Mouse (Mus musculus) midbrain, postnatal 0 days (tissue): ENCODE results near the gene Wipi1. TPM values are rescaled to one million over a fixed set of nuclear protein-coding genes. Genes with fewer than 3 reads are reported as not detected.
"Not testable (repeated sequence)": the region's sequence is repeated elsewhere in the genome, so short reads cannot be mapped to it uniquely, and the experiment has no call there.

Experiments used
- ATAC-seq: fragments of 200-750 bp; cut with Nextera tagmentation; 2 replicates; pipeline ENCODE4 v1.8.0; 2017; ENCODE audit warnings: moderate number of reproducible peaks, mild to moderate bottlenecking, moderate TSS enrichment, moderate library complexity; ENCODE audit not compliant: low FRiP score
- DNase-seq: peaks from one replicate; pipeline ENCODE4 v3.0.0-alpha.2; 2015; ENCODE audit warnings: low spot score
- H3K27ac ChIP-seq: fragments of 300-500 bp; sonication (generic); 2 replicates; pipeline ENCODE4 v1.5.1; 2014; ENCODE audit warnings: low read depth, mild to moderate bottlenecking, low read length, mixed read lengths
- H3K27me3 ChIP-seq: fragments of 300-500 bp; sonication (generic); 2 replicates; pipeline ENCODE4 v1.6.1; 2014; ENCODE audit warnings: low read length, control low read depth, mixed read lengths; ENCODE audit not compliant: insufficient read depth
- H3K36me3 ChIP-seq: fragments of 300-500 bp; sonication (generic); 2 replicates; pipeline ENCODE4 v1.6.1; 2014; ENCODE audit warnings: low read length, control low read depth, mixed read lengths; ENCODE audit not compliant: insufficient read depth
- H3K4me1 ChIP-seq: fragments of 300-500 bp; sonication (generic); 2 replicates; pipeline ENCODE4 v1.6.1; 2014; ENCODE audit warnings: mild to moderate bottlenecking, control low read depth, antibody characterized with exemption, low read length, mixed read lengths; ENCODE audit not compliant: insufficient read depth
- H3K4me2 ChIP-seq: fragments of 300-500 bp; sonication (generic); 2 replicates; pipeline ENCODE4 v1.6.1; 2014; ENCODE audit warnings: low read depth, mild to moderate bottlenecking, low read length, mixed read lengths; ENCODE audit not compliant: poor library complexity, severe bottlenecking
- H3K4me3 ChIP-seq: fragments of 300-500 bp; sonication (generic); 2 replicates; pipeline ENCODE4 v1.5.1; 2014; ENCODE audit warnings: low read depth, mild to moderate bottlenecking, low read length, moderate library complexity
- H3K9ac ChIP-seq: fragments of 300-500 bp; sonication (generic); replicated peaks from 2 replicates; pipeline ENCODE4 v1.6.1; 2014; ENCODE audit warnings: mild to moderate bottlenecking, low read length, moderate library complexity, mixed read lengths; ENCODE audit not compliant: poor library complexity, severe bottlenecking
- H3K9me3 ChIP-seq: fragments of 300-500 bp; sonication (generic); 2 replicates; pipeline ENCODE4 v1.6.1; 2016; ENCODE audit warnings: low read length, control low read depth
- CTCF ChIP-seq: IDR thresholded peaks from 2 replicates; pipeline ENCODE4 v1.5.1; 2016; ENCODE audit warnings: antibody characterized with exemption, mild to moderate bottlenecking
- WGBS: fragments of 180-500 bp; shearing (Covaris S2); extraction: QIAGEN DNeasy Blood & Tissue Kit; methylation state at CpG from one replicate; pipeline ENCODE4 v1.1.7; 2014; 5-methylcytosine and 5-hydroxymethylcytosine counted together
- polyA plus RNA-seq: library from polyadenylated mRNA; unstranded; fragments of >200 nt; fragmentation: Nextera tagmentation; extraction: Ambion mirVana; gene quantifications from 2 replicates; pipeline ENCODE4 v1.2.1, GENCODE M21; 2015
- total RNA-seq: library from RNA; depleted of rRNA; stranded (reverse); fragments of >200 nt; gene quantifications from 2 replicates; pipeline ENCODE4 v1.2.3, GENCODE M21; 2014; rRNA removed

Gene Wipi1
- total RNA-seq (12.7 and 14.9 TPM in 2 replicates), polyA plus RNA-seq (17.1 and 18.3 TPM in 2 replicates)

DNA sequence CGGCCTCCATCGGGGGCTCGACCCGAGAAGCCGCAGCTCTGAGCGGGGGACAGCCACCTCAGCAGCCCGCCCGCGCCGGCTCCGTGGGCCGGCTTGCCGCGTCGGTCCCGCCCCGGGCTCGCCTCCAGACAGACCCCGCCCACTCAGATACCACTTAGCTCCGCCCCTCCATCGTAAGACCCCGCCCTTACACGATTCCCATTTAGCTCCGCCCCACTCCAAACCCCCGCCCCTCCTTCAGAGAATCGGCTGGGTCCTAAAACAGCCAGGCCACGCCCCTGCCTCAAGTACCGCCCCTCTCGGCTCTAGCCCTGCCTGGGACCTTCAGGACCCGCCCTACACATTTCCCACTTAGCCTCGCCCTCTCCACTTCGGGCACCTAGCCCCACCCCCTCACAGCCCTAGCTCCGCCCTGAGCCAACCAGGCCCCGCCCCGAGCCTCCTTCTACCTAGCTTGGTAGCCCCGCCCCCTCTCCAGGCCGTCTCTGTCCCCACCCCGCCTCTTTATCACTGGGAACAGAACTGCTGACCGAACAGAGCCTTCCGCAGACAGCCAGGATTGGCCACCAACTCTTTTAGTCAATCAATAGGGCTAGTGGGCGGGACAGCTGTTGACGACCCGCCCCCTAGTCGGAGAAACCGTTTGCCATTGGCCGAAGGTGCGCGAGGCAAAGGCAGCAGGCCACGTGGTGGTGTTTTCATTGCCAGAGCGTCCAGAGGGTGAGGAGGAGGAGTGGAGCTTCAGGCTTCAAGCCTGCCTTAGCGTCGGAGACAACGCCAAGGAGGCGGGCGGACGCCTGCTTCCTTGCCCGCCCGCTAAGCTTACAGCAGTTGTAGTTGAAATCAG is at the start of gene Wipi1:
Gene Wipi1 (minus strand): TSS at position 665 of the 847 bp plus-strand sequence.
- WGBS, result under 1% methylated on average over 57 of the region's 58 CpGs
- H3K4me2 ChIP-seq, result peak within 1 kb of the TSS; percentile 87
- H3K4me3 ChIP-seq, result peak within 1 kb of the TSS; percentile 78
- H3K9me3 ChIP-seq, result no peaks in the 10 kb centered on the region
- peak; percentile 97 for ATAC-seq
- peak; percentile 99 for DNase-seq
- H3K27me3 ChIP-seq, result no peaks in the 10 kb centered on the region
- peak within 1 kb of the TSS; percentile 75 for H3K27ac ChIP-seq
- peak within 1 kb of the TSS; percentile 78 for H3K9ac ChIP-seq
- TF ChIP-seq CTCF, result peak; percentile 17; the same call in 1 of the 2 replicates
- H3K36me3 ChIP-seq, result no peaks in the 10 kb centered on the region
- H3K4me1 ChIP-seq, result peaks cover 6% of the 10 kb centered on the region

DNA sequence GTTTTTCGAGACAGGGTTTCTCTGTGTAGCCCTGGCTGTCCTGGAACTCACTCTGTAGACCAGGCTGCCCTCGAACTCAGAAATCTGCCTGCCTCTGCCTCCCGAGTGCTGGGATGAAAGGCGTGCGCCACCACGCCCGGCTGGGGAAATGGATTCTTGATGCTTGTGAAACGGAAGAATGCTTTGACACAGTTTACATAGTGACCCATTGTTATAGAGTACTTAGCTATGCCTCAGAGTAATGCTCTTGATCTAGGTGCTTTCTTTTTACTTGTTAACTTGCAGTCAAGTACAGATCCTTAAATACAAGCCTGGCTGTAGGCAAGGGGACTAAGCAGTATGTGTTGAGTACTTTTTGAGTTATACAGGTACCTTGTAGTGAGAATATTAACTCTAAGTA is 48.8 kb upstream of the Wipi1 start:
- WGBS, result 90% methylated on average over 8 of the region's 8 CpGs
- not testable (repeated sequence) for H3K9ac ChIP-seq, H3K27me3 ChIP-seq, ATAC-seq, H3K27ac ChIP-seq, H3K4me3 ChIP-seq, H3K9me3 ChIP-seq, H3K4me1 ChIP-seq, H3K4me2 ChIP-seq, DNase-seq
- H3K36me3 ChIP-seq, result peaks cover 53% of the 10 kb centered on the region

DNA sequence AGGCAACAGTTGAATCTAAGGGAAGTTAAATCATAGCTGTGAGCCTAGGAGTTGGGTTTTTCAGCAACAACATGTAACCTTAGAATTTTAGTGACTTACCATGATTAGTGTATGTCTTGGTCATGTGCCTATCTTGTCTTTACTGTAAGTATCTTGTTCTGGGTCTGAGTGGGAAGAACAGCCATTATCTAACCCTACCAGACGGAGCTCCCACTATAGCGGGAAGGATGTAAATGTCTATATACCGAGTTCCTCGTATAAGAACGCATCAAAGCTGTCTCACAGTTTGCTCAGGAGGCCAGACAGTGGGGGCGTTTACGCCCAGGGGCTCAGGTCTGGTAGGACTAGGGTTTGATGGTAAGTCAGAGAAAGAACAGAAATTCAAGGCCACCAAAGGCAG is 44.5 kb upstream of the Wipi1 start:
- WGBS, result 94% methylated on average over 7 of the region's 7 CpGs
- Histone ChIP-seq H3K9ac (no peak overlapping the region), H3K27ac (no peak overlapping the region), H3K9me3 (no peaks in the 10 kb centered on the region), H3K4me1 (peaks cover 16% of the 10 kb centered on the region), H3K36me3 (peaks cover 32% of the 10 kb centered on the region; the same call in 1 of the 2 replicates), H3K4me2 (no peak overlapping the region), H3K27me3 (no peaks in the 10 kb centered on the region), H3K4me3 (no peak overlapping the region)
- no peak for TF ChIP-seq CTCF
- DNase-seq (no peak), ATAC-seq (no peak)

GRCm38 (mm10) chr11:109654581-109654980 is 42.8 kb upstream of the Wipi1 start:
- Histone ChIP-seq H3K36me3 (peaks cover 19% of the 10 kb centered on the region; the same call in 1 of the 2 replicates), H3K4me3 (no peak overlapping the region), H3K9me3 (no peaks in the 10 kb centered on the region), H3K4me1 (peaks cover 18% of the 10 kb centered on the region), H3K4me2 (no peak overlapping the region), H3K9ac (no peak overlapping the region), H3K27ac (no peak overlapping the region), H3K27me3 (no peaks in the 10 kb centered on the region)
- no peak for ATAC-seq
- no peak for TF ChIP-seq CTCF
- no peak for DNase-seq
- WGBS, result 89% methylated on average over 6 of the region's 6 CpGs

DNA sequence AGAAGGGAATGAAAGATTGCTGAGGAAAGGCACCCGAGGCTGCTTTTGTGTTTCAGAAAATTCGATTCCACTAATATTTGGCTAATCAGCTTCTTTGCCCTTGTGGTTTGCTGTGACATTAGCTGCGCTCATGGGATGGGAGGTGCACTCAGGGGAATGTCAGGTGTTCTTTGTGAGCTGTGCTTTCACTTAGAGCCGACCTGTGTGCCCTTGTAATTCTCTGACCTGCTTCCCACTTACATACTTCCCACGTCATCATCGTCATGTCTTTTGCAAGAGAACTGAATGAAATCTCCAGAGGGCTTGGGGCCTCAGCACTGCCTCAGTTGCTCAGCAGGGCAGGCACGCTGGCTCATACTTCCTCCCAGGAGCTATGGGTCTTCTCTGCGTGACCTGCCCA is 41.4 kb upstream of the Wipi1 start:
- Histone ChIP-seq H3K4me1 (peaks cover 29% of the 10 kb centered on the region), H3K9ac (no peak overlapping the region; the same call in 1 of the 2 replicates), H3K9me3 (no peaks in the 10 kb centered on the region), H3K27ac (no peak overlapping the region), H3K36me3 (peaks cover 19% of the 10 kb centered on the region; the same call in 1 of the 2 replicates), H3K4me3 (peak overlapping the region; percentile 97; the same call in 1 of the 2 replicates), H3K27me3 (no peaks in the 10 kb centered on the region), H3K4me2 (peak overlapping the region; percentile 69)
- 57% methylated on average over 8 of the region's 8 CpGs for WGBS
- DNase-seq (no peak), ATAC-seq (no peak)
- no peak for TF ChIP-seq CTCF

DNA sequence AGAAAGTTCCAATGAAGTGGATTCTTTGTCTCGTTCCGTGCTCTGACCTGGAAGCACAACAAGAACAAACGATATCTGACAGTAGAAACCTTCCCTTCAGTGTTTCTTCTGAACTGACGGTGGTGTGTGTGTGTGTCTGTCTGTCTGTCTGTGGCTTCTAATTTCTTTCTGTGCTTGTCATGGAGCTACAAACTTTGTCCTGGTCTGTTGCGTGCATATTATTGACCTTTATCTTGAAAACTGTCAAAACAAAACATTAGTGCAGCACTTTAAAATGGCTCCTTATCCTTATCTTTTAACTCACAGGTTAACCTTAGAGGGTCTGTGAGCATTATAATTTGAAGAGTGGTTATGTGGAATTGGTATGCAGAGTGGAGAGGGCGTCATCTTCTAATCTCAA is 40.7 kb upstream of the Wipi1 start:
- no peaks in the 10 kb centered on the region for H3K27me3 ChIP-seq
- H3K9ac ChIP-seq, result peak overlapping the region; percentile 97
- peak overlapping the region; percentile 69 for H3K4me2 ChIP-seq
- peaks cover 29% of the 10 kb centered on the region for H3K4me1 ChIP-seq
- 42% methylated on average over 6 of the region's 6 CpGs for whole genome bisulfite sequencing
- H3K9me3 ChIP-seq, result no peaks in the 10 kb centered on the region
- H3K4me3 ChIP-seq, result peak overlapping the region; percentile 97
- no peak overlapping the region for H3K27ac ChIP-seq
- peaks cover 19% of the 10 kb centered on the region; the same call in 1 of the 2 replicates for H3K36me3 ChIP-seq
- DNase-seq (no peak), ATAC-seq (no peak)
- TF ChIP-seq CTCF, result no peak
